Mouse (Mus musculus) MEL (cell line): ENCODE measurements around the gene Fxyd5. TPM values are rescaled to one million over a fixed set of nuclear protein-coding genes. Genes with fewer than 3 reads are reported as not detected.

Source experiments
- DNase-seq: peaks from one replicate; pipeline ENCODE4 v3.0.0; 2011; ENCODE audit warnings: low read depth, low spot score
- H3K27ac ChIP-seq: 2 replicates; pipeline ENCODE4 v1.5.1; 2012; ENCODE audit warnings: low read depth, mild to moderate bottlenecking, control low read depth, low read length, moderate library complexity; ENCODE audit not compliant: control insufficient read depth
- H3K27me3 ChIP-seq, 2 experiments: fragments of 150-350 bp in 1 of 2; sonication (generic) in 1 of 2; 2 replicates each; pipeline ENCODE4 v1.6.1; 2012; ENCODE audit warnings: low read length in 2 of 2, mild to moderate bottlenecking in 2 of 2, improper control_type of control experiment in 1 of 2, moderate library complexity in 1 of 2; ENCODE audit not compliant: insufficient read depth in 2 of 2, control insufficient read depth in 1 of 2
- H3K36me3 ChIP-seq, 2 experiments: 2 replicates each; pipeline ENCODE4 v1.6.1; 2012 to 2014; ENCODE audit warnings: low read length in 2 of 2, improper control_type of control experiment in 1 of 2, inconsistent platforms in 1 of 2, mild to moderate bottlenecking in 1 of 2; ENCODE audit not compliant: insufficient read depth in 2 of 2, control insufficient read depth in 1 of 2
- H3K4me1 ChIP-seq, 2 experiments: fragments of 150-350 bp in 1 of 2; sonication (generic) in 1 of 2; 2 replicates each; pipeline ENCODE4 v1.6.1; 2012; ENCODE audit warnings: low read length in 2 of 2, improper control_type of control experiment in 1 of 2, mild to moderate bottlenecking in 1 of 2; ENCODE audit not compliant: insufficient read depth in 2 of 2, control insufficient read depth in 1 of 2
- H3K4me3 ChIP-seq, 2 experiments: fragments of 150-350 bp in 1 of 2; sonication (generic) in 1 of 2; 2 replicates each; pipeline ENCODE4 v1.5.1; 2012; ENCODE audit warnings: low read depth in 2 of 2, low read length in 2 of 2, mild to moderate bottlenecking in 2 of 2, moderate library complexity in 2 of 2, control low read depth in 1 of 2, improper control_type of control experiment in 1 of 2; ENCODE audit not compliant: control insufficient read depth in 1 of 2, insufficient read depth in 1 of 2
- H3K79me2 ChIP-seq: 2 replicates; pipeline ENCODE4 v1.6.1; 2012; ENCODE audit warnings: mild to moderate bottlenecking, low read length, moderate library complexity; ENCODE audit not compliant: control insufficient read depth, poor library complexity, insufficient read depth
- H3K9ac ChIP-seq: 2 replicates; pipeline ENCODE4 v1.6.1; 2012; ENCODE audit warnings: low read depth, mild to moderate bottlenecking, control low read depth, low read length, moderate library complexity; ENCODE audit not compliant: control insufficient read depth, poor library complexity, severe bottlenecking
- H3K9me3 ChIP-seq: fragments of 150-350 bp; sonication (generic); replicated peaks from 2 replicates; pipeline ENCODE4 v1.6.1; 2012; ENCODE audit warnings: mild to moderate bottlenecking, low read length, improper control_type of control experiment, moderate library complexity; ENCODE audit not compliant: insufficient read depth
- BHLHE40 ChIP-seq: IDR thresholded peaks from 2 replicates; pipeline ENCODE4 v1.6.1; 2012; ENCODE audit warnings: low read depth, mild to moderate bottlenecking, inconsistent platforms, low read length, improper control_type of control experiment, borderline replicate concordance
- CHD1 ChIP-seq: IDR thresholded peaks from 2 replicates; pipeline ENCODE4 v1.6.1; 2012; ENCODE audit warnings: low read depth, mild to moderate bottlenecking, inconsistent platforms, low read length, improper control_type of control experiment
- CHD2 ChIP-seq: IDR thresholded peaks from 2 replicates; pipeline ENCODE4 v1.6.1; 2011; ENCODE audit warnings: low read length, improper control_type of control experiment
- E2F4 ChIP-seq: IDR thresholded peaks from 2 replicates; pipeline ENCODE4 v1.6.1; 2011; ENCODE audit warnings: low read depth, low read length, improper control_type of control experiment, borderline replicate concordance
- ELF1 ChIP-seq: IDR thresholded peaks from 2 replicates; pipeline ENCODE4 v1.6.1; 2014; ENCODE audit warnings: low read depth, mild to moderate bottlenecking, inconsistent platforms, low read length, improper control_type of control experiment, moderate library complexity
- EP300 ChIP-seq, 2 experiments: IDR thresholded peaks; 2 replicates each; pipeline ENCODE4 v1.6.1; 2011; ENCODE audit warnings: improper control_type of control experiment in 2 of 2, low read length in 2 of 2, low read depth in 1 of 2, mild to moderate bottlenecking in 1 of 2
- ETS1 ChIP-seq: IDR thresholded peaks from 2 replicates; pipeline ENCODE4 v1.6.1; 2012; ENCODE audit warnings: low read depth, mild to moderate bottlenecking, inconsistent platforms, low read length, improper control_type of control experiment, moderate library complexity
- GATA1 ChIP-seq: IDR thresholded peaks from 2 replicates; pipeline ENCODE4 v1.6.1; 2011; ENCODE audit warnings: low read depth, low read length, improper control_type of control experiment
- HCFC1 ChIP-seq: IDR thresholded peaks from 2 replicates; pipeline ENCODE4 v1.6.1; 2012; ENCODE audit warnings: low read depth, mild to moderate bottlenecking, inconsistent platforms, low read length, improper control_type of control experiment, moderate library complexity
- JUND ChIP-seq: IDR thresholded peaks from 2 replicates; pipeline ENCODE4 v1.6.1; 2011; ENCODE audit warnings: low read depth, mild to moderate bottlenecking, improper control_type of control experiment, low read length
- KAT2A ChIP-seq: conservative IDR thresholded peaks from 2 replicates; pipeline ENCODE4 v1.6.1; 2012; ENCODE audit warnings: low read depth, low read length, improper control_type of control experiment, inconsistent platforms
- MAZ ChIP-seq: IDR thresholded peaks from 2 replicates; pipeline ENCODE4 v1.6.1; 2012; ENCODE audit warnings: low read depth, mild to moderate bottlenecking, inconsistent platforms, low read length, improper control_type of control experiment
- MEF2A ChIP-seq: IDR thresholded peaks from 2 replicates; pipeline ENCODE4 v1.6.1; 2014; ENCODE audit warnings: low read depth, mild to moderate bottlenecking, inconsistent platforms, low read length, improper control_type of control experiment; ENCODE audit not compliant: poor library complexity, insufficient replicate concordance, severe bottlenecking; ENCODE audit errors: extremely low read depth
- MXI1 ChIP-seq: IDR thresholded peaks from 2 replicates; pipeline ENCODE4 v1.6.1; 2011; ENCODE audit warnings: mild to moderate bottlenecking, low read depth, low read length, improper control_type of control experiment
- MYB ChIP-seq: IDR thresholded peaks from 2 replicates; pipeline ENCODE4 v1.6.1; 2011; ENCODE audit warnings: mild to moderate bottlenecking, low read depth, low read length, improper control_type of control experiment
- MYC ChIP-seq: IDR thresholded peaks from 2 replicates; pipeline ENCODE4 v1.6.1; 2011; ENCODE audit warnings: low read depth, mild to moderate bottlenecking, low read length, improper control_type of control experiment, moderate library complexity
- POLR2AphosphoS2 ChIP-seq: IDR thresholded peaks from 2 replicates; pipeline ENCODE4 v1.6.1; 2011; ENCODE audit warnings: low read length, improper control_type of control experiment
- RAD21 ChIP-seq: IDR thresholded peaks from 2 replicates; pipeline ENCODE4 v1.6.1; 2011; ENCODE audit warnings: mild to moderate bottlenecking, low read depth, low read length, improper control_type of control experiment
- RCOR1 ChIP-seq: IDR thresholded peaks from 2 replicates; pipeline ENCODE4 v1.6.1; 2012; ENCODE audit warnings: low read depth, mild to moderate bottlenecking, inconsistent platforms, low read length, improper control_type of control experiment
- TCF12 ChIP-seq: IDR thresholded peaks from 2 replicates; pipeline ENCODE4 v1.6.1; 2014; ENCODE audit warnings: low read depth, mild to moderate bottlenecking, inconsistent platforms, low read length, improper control_type of control experiment, moderate library complexity
- UBTF ChIP-seq: IDR thresholded peaks from 2 replicates; pipeline ENCODE4 v1.6.1; 2012; ENCODE audit warnings: low read depth, mild to moderate bottlenecking, inconsistent platforms, low read length, improper control_type of control experiment, moderate library complexity, borderline replicate concordance; ENCODE audit not compliant: insufficient read depth
- USF2 ChIP-seq, 2 experiments: IDR thresholded peaks; 2 replicates each; pipeline ENCODE4 v1.6.1; 2011 to 2012; ENCODE audit warnings: improper control_type of control experiment in 2 of 2, low read length in 2 of 2, borderline replicate concordance in 1 of 2, inconsistent platforms in 1 of 2, low read depth in 1 of 2, mild to moderate bottlenecking in 1 of 2; ENCODE audit not compliant: insufficient read depth in 1 of 2
- ZC3H11A ChIP-seq: IDR thresholded peaks from 2 replicates; pipeline ENCODE4 v1.6.1; 2012; ENCODE audit warnings: low read depth, mild to moderate bottlenecking, inconsistent platforms, low read length, improper control_type of control experiment
- ZKSCAN1 ChIP-seq: IDR thresholded peaks from 2 replicates; pipeline ENCODE4 v1.6.1; 2012; ENCODE audit warnings: low read depth, mild to moderate bottlenecking, inconsistent platforms, low read length, improper control_type of control experiment, moderate library complexity
- ZMIZ1 ChIP-seq: IDR thresholded peaks from 2 replicates; pipeline ENCODE4 v1.6.1; 2012; ENCODE audit warnings: low read depth, mild to moderate bottlenecking, inconsistent platforms, low read length, improper control_type of control experiment, moderate library complexity
- polyA plus RNA-seq, 2 experiments: library from polyadenylated mRNA; stranded (reverse) in 1 of 2; unstranded in 1 of 2; fragments of >175 nt in 1 of 2; fragments of >200 nt in 1 of 2; gene quantifications; 2 replicates each; pipeline versions ENCODE4 v1.2.1 to v1.2.4; 2012; ENCODE audit warnings: low replicate concordance in 2 of 2, low read depth in 1 of 2; ENCODE audit not compliant: insufficient read length in 2 of 2, insufficient read depth in 1 of 2, missing spikeins in 1 of 2
- total RNA-seq: library from RNA; depleted of rRNA; stranded (reverse); fragments of 300-350 nt; gene quantifications from 2 replicates; pipeline ENCODE4 v1.2.3, GENCODE M21; 2012

The Fxyd5 gene
- total and polyA plus RNA-seq, 3 experiments = 39.4 to 57.5 TPM; not detected in 1

GRCm38 (mm10) chr7:31040281-31041022 is 1.8 kb downstream of the Fxyd5 start:
- H3K27ac ChIP-seq = 0 out of 2 replicates have a peak overlapping the region, but pooled peaks have one; percentile 19
- no peaks in the 10 kb centered on the region for H3K9me3 ChIP-seq
- peaks cover 7 to 37% of the 10 kb centered on the region in 2 experiments for H3K4me1 ChIP-seq
- peaks cover 0 to 18% of the 10 kb centered on the region in 2 experiments; a peak in 2 of 4 replicates for H3K36me3 ChIP-seq
- no peaks in the 10 kb centered on the region for H3K27me3 ChIP-seq
- TF ChIP-seq TCF12 (0 out of 2 replicates have a peak, but pooled peaks have one; percentile 28), EP300 (IDR thresholded peaks at IDR 0.05; ENCODE audit: low read depth in 1 of 2, low read length in 2 of 2) (peak in 1 of 2 experiments; percentile 28; a peak in 1 of 4 replicates), RCOR1 (peak; percentile 76), HCFC1 (no peak), CHD2 (no peak), ETS1 (no peak), ELF1 (no peak), GATA1 (peak; percentile 54)
- no peak overlapping the region; a peak in 1 of 4 replicates for H3K4me3 ChIP-seq
- peak; percentile 53 for DNase-seq
- H3K79me2 ChIP-seq = no peaks in the 10 kb centered on the region; the same call in 1 of the 2 replicates
- H3K9ac ChIP-seq = no peak overlapping the region

DNA sequence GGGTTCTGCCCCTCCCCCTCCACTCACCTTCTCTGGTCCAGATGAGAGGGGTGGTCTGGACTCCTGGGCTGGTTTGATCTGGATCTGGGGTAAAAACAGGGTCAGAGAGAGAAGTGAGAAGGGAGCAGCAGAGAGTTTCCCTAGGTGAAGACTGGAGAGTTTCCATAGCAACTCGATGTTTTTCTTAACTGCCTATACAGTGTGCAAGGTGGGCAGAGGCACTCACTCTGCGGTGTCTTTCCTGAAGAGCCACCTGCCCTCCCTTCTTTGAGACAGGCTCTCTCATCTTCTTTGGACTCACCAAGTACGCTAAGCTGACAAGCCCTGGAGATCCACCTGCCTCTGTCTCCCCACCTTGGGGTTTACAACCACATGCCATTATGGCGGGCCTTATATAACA is 3.3 kb downstream of the Fxyd5 start:
- Histone ChIP-seq H3K27me3 (no peaks in the 10 kb centered on the region), H3K9ac (no peak overlapping the region), H3K79me2 (no peaks in the 10 kb centered on the region; the same call in 1 of the 2 replicates), H3K9me3 (no peaks in the 10 kb centered on the region), H3K27ac (no peak overlapping the region), H3K4me3 (no peak overlapping the region), H3K4me1 (peaks cover 12 to 45% of the 10 kb centered on the region in 2 experiments), H3K36me3 (peaks cover 0 to 24% of the 10 kb centered on the region in 2 experiments; a peak in 2 of 4 replicates)
- TF ChIP-seq ZC3H11A = no peak
- TF ChIP-seq USF2 (IDR thresholded peaks at IDR 0.05; ENCODE audit: borderline replicate concordance in 1 of 2, insufficient read depth in 1 of 2, low read depth in 1 of 2, low read length in 2 of 2) = no peak
- no peak for TF ChIP-seq ZKSCAN1
- no peak for TF ChIP-seq BHLHE40
- TF ChIP-seq RAD21 = no peak
- no peak for TF ChIP-seq POLR2AphosphoS2
- no peak for TF ChIP-seq CHD2
- no peak for TF ChIP-seq MYC
- no peak for TF ChIP-seq MYB
- no peak for TF ChIP-seq CHD1
- TF ChIP-seq UBTF = no peak
- no peak for TF ChIP-seq KAT2A
- no peak for TF ChIP-seq MXI1
- TF ChIP-seq E2F4 = no peak
- TF ChIP-seq MEF2A = no peak
- TF ChIP-seq JUND = no peak
- TF ChIP-seq TCF12 = no peak
- no peak for TF ChIP-seq MAZ
- no peak for TF ChIP-seq ZMIZ1
- TF ChIP-seq EP300 (IDR thresholded peaks at IDR 0.05; ENCODE audit: low read depth in 1 of 2, low read length in 2 of 2) = no peak
- no peak for DNase-seq
